Mouse (Mus musculus) forebrain, embryonic 10.5 days (tissue): Measurements from ENCODE around the gene Arhgap9. TPM values are rescaled to one million over a fixed set of nuclear protein-coding genes. Genes with fewer than 3 reads are reported as not detected.

ENCODE experiments used
- DNase-seq: peaks from one replicate; pipeline ENCODE4 v3.0.0-alpha.2; 2017; ENCODE audit warnings: low spot score; ENCODE audit errors: extremely low spot score
- H3K27ac ChIP-seq: fragments of 300-500 bp; sonication (generic); 2 replicates; pipeline ENCODE4 v1.5.1; 2016; ENCODE audit warnings: mild to moderate bottlenecking
- H3K27me3 ChIP-seq: fragments of 300-500 bp; sonication (generic); 2 replicates; pipeline ENCODE4 v1.6.1; 2016; ENCODE audit warnings: mild to moderate bottlenecking; ENCODE audit not compliant: poor library complexity, severe bottlenecking
- H3K36me3 ChIP-seq: fragments of 300-500 bp; sonication (generic); replicated peaks from 2 replicates; pipeline ENCODE4 v1.6.1; 2016; ENCODE audit warnings: mild to moderate bottlenecking, moderate library complexity
- H3K4me1 ChIP-seq: fragments of 300-500 bp; sonication (generic); 2 replicates; pipeline ENCODE4 v1.6.1; 2016
- H3K4me3 ChIP-seq: fragments of 300-500 bp; sonication (generic); 2 replicates; pipeline ENCODE4 v1.5.1; 2016; ENCODE audit warnings: mild to moderate bottlenecking, moderate library complexity
- H3K9me3 ChIP-seq: fragments of 300-500 bp; sonication (generic); 2 replicates; pipeline ENCODE4 v1.6.1; 2016; ENCODE audit warnings: mild to moderate bottlenecking, moderate library complexity
- WGBS: fragments of 180-500 bp; shearing (Covaris S2); methylation state at CpG from one replicate; pipeline ENCODE4 v1.1.7; 2016; 5-methylcytosine and 5-hydroxymethylcytosine counted together
- polyA plus RNA-seq: library from polyadenylated mRNA; unstranded; fragments of >200 nt; fragmentation: Nextera tagmentation; extraction: Ambion mirVana; gene quantifications from 2 replicates; pipeline ENCODE4 v1.2.1, GENCODE M21; 2016

Arhgap9 gene
- polyA plus RNA-seq, 1 experiment from 2014 or later = 1.7 TPM

DNA sequence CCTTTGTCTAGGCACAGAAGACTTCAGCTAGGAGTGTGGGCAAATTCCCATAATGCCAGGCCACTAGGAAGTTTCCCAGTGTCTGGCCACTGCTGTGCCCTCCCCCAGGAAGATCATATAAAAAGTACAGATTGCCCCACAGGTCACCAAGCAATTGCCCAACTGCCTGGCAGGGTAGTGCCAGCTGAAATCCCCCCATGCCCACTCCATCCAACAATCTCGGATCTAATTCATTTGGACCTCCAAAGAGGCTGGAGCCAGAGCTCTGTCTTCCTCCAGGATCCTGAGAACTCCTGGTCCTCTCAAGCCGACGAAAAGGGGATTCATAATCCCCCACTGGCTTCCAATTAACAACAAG, 33.8 kb upstream of the Arhgap9 start:
- H3K4me1 ChIP-seq = peaks cover 75% of the 10 kb centered on the region
- DNase-seq = no peak
- peaks cover 58% of the 10 kb centered on the region for H3K36me3 ChIP-seq

GRCm38 (mm10) chr10:127288328-127288799, 33.4 kb upstream of the Arhgap9 start:
- peak; percentile 66 for DNase-seq
- H3K4me1 ChIP-seq = peaks cover 75% of the 10 kb centered on the region
- H3K36me3 ChIP-seq = peaks cover 58% of the 10 kb centered on the region
- peak overlapping the region; percentile 97 for H3K27ac ChIP-seq
- peak overlapping the region; percentile 79 for H3K4me3 ChIP-seq
- no peaks in the 10 kb centered on the region for H3K27me3 ChIP-seq
- 1% methylated on average over 22 of the region's 28 CpGs for WGBS
- no peaks in the 10 kb centered on the region for H3K9me3 ChIP-seq

More for the DNA sequence above, 33.8 kb upstream of the Arhgap9 start:
- H3K4me3 ChIP-seq = peak overlapping the region; percentile 79
- 2% methylated on average over 3 of the region's 3 CpGs for WGBS
- H3K27me3 ChIP-seq = no peaks in the 10 kb centered on the region
- H3K9me3 ChIP-seq = no peaks in the 10 kb centered on the region
- H3K27ac ChIP-seq = peak overlapping the region; percentile 97

DNA sequence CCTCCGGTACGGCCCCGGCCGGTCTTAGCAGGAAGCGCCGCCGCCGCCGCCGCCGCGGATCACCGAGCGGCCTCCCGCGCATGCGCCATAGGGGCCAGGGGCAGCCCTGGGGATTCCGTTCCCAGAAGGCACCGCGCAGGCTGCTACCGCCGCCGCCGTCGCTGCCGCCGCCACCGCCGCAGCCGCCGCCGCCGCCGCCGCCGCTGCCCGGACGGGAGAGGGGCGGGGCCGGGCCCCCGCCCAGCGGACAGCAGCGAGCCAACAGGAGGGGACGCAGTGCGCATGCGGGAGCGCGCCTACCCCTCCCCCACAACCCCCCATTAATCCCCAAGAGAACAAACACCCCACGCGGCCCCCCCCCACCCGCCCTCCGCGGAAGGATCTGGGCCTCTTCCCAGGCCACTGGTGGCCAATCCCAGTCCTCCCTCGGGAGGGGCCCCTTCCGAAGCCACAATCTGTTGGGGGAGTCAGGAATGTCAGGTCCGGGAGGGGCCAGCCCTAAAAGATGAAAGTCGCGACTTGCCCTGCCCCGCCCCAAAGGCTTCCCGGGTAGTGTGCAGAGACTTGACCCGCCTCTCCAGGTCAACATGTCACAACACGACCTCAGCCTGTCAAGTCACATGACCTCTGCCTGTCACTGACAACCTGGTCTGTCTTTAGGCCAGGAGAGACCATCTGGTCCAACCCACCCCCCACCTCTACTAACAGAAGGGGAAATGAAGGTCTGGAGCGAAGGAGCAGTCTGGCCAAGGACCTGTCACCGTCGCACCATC, 32.8 kb upstream of the Arhgap9 start, which contains the start of gene Mbd6:
Gene Mbd6, minus strand, starts transcription at position 219 of the 773 bp plus-strand sequence.
- Histone ChIP-seq H3K27ac (peak within 1 kb of the TSS; percentile 97), H3K36me3 (peaks cover 58% of the 10 kb centered on the region), H3K9me3 (no peaks in the 10 kb centered on the region)

DNA sequence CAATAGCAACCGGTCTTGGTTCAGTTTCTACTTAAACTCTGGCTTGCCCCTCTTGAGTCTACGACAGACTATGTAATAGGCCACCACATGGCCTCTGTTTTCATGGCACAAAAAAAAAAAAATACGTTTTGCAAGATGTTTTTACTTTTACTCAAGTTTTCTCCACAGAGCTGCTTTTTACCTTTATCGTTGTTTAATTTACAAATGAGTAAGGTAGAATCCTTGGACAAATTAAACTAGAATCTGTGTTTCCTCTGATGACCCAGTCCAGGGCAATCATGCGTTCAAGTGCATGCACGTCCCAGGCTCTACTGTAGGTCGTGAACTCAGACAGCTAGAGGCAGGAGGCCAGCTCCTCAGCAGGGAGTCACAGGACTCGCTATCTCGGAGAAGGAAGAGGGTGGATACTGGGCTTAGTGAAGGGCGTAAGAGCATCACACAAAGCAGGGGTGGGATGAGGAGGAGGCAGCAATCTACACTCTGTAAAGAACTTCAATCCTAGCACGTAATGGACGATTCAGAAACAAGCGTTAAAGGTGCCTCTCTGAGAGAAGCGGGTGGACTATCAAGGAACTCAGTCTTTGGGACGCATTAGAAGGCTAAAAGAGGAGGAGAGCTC, 32.1 kb upstream of the Arhgap9 start:
- Histone ChIP-seq H3K4me3 (peak overlapping the region; percentile 79), H3K36me3 (peaks cover 58% of the 10 kb centered on the region), H3K27me3 (no peaks in the 10 kb centered on the region), H3K27ac (peak overlapping the region; percentile 97), H3K4me1 (peaks cover 71% of the 10 kb centered on the region), H3K9me3 (no peaks in the 10 kb centered on the region)
- DNase-seq = peak; percentile 52
- WGBS = 2% methylated on average over 15 of the region's 15 CpGs

More for the DNA sequence above, 32.8 kb upstream of the Arhgap9 start, which contains the start of gene Mbd6:
- peak within 1 kb of the TSS; percentile 79 for H3K4me3 ChIP-seq
- under 1% methylated on average over 39 of the region's 65 CpGs for WGBS
- no peaks in the 10 kb centered on the region for H3K27me3 ChIP-seq
- H3K4me1 ChIP-seq = peaks cover 75% of the 10 kb centered on the region
- DNase-seq = peak; percentile 88

DNA sequence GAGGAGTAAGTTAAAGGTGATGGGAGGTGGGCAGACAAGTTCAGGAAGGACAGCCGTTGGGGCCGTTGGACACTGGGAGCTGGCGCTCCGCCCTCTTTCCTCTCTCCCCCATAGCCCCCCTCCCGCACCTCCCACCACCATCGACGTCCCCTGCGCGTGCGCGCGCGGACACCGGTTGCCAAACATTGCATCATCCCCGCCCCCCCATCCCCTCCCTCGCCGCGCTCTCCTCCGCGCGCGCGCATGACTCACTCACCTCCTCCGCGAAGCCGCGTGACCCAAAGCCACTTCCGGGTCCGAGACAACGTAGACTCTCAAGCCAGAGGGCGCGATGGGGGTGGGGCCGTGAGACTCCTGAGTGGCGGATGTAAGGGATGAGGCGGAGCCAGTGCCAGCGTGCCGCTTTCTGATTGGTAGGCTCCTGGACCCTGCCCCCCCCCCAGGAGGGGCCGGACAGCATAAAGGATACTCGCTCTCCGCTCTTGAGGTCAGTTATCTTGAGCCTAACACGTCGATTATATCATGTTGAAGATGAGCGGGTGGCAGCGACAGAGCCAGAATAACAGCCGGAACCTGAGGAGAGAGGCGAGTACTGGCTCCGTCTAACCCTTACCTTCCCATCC, 31.3 kb upstream of the Arhgap9 start:
- H3K27ac ChIP-seq = peak overlapping the region; percentile 97
- H3K9me3 ChIP-seq = no peaks in the 10 kb centered on the region
- no peaks in the 10 kb centered on the region for H3K27me3 ChIP-seq
- H3K36me3 ChIP-seq = peaks cover 58% of the 10 kb centered on the region
- WGBS = under 1% methylated on average over 47 of the region's 47 CpGs
- peak overlapping the region; percentile 79 for H3K4me3 ChIP-seq
- peaks cover 63% of the 10 kb centered on the region for H3K4me1 ChIP-seq
- DNase-seq = peak; percentile 100

GRCm38 (mm10) chr10:127290930-127291880, 30.6 kb upstream of the Arhgap9 start:
- Histone ChIP-seq H3K27ac (peak overlapping the region; percentile 97), H3K27me3 (no peaks in the 10 kb centered on the region), H3K4me1 (peaks cover 55% of the 10 kb centered on the region), H3K9me3 (no peaks in the 10 kb centered on the region), H3K36me3 (peaks cover 58% of the 10 kb centered on the region), H3K4me3 (peak overlapping the region; percentile 79)
- no peak for DNase-seq
- 6% methylated on average over 19 of the region's 19 CpGs for WGBS

DNA sequence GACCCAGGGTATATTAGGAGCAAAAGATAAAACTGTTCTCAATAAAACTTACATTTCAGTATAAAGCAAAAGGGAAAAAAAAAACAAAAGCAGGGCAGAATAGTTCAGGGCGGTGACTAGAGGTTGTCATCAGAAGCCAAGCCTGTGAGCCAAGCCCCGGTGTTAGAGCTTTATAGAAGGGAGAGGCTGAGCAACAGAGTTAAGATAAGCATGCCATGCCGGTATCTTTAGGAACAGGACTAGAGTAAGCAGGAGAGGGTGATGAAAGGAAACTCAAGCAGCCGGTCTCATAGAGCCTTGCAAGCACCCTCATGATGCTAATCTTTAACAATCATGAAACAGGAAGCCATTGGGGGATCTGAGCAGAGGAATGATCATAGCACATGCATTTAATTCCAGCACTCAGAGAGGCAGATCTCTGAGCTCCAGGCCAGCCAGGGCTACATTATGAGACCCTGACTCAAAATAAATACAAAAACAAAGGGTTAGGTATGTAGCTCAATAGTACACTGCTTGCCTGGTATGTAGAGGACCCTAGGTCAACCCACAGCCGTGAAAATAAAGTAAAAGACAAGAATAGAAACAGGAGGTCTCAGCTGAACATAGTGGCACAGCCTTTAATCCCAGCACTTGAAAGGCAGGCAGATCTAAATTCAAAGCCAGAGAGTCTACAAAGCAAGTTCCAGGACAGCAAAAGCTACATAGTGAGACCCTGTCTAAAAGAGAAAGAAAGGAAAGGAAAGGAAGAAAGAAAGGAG, 29.7 kb upstream of the Arhgap9 start:
- no peaks in the 10 kb centered on the region for H3K27me3 ChIP-seq
- WGBS = 66% methylated on average over 5 of the region's 5 CpGs
- H3K4me1 ChIP-seq = peaks cover 47% of the 10 kb centered on the region
- peaks cover 58% of the 10 kb centered on the region for H3K36me3 ChIP-seq
- H3K9me3 ChIP-seq = no peaks in the 10 kb centered on the region
- DNase-seq = no peak
- peak overlapping the region; percentile 97 for H3K27ac ChIP-seq
- H3K4me3 ChIP-seq = peak overlapping the region; percentile 79

- Histone ChIP-seq H3K4me1 (peaks cover 37% of the 10 kb centered on the region), H3K4me3 (no peak overlapping the region), H3K9me3 (no peaks in the 10 kb centered on the region), H3K27ac (no peak overlapping the region), H3K27me3 (no peaks in the 10 kb centered on the region), H3K36me3 (peaks cover 61% of the 10 kb centered on the region)
- DNase-seq = no peak
- WGBS = 85% methylated on average over 6 of the region's 6 CpGs
Observed at GRCm38 (mm10) chr10:127292987-127293538, 28.7 kb upstream of the Arhgap9 start.

- H3K27ac ChIP-seq = no peak overlapping the region
- no peaks in the 10 kb centered on the region for H3K9me3 ChIP-seq
- no peaks in the 10 kb centered on the region for H3K27me3 ChIP-seq
- WGBS = 89% methylated on average over 3 of the region's 3 CpGs
- peaks cover 67% of the 10 kb centered on the region for H3K36me3 ChIP-seq
- H3K4me1 ChIP-seq = peaks cover 35% of the 10 kb centered on the region
- H3K4me3 ChIP-seq = no peak overlapping the region
- no peak for DNase-seq
Observed at GRCm38 (mm10) chr10:127293590-127294113, 28.1 kb upstream of the Arhgap9 start.

DNA sequence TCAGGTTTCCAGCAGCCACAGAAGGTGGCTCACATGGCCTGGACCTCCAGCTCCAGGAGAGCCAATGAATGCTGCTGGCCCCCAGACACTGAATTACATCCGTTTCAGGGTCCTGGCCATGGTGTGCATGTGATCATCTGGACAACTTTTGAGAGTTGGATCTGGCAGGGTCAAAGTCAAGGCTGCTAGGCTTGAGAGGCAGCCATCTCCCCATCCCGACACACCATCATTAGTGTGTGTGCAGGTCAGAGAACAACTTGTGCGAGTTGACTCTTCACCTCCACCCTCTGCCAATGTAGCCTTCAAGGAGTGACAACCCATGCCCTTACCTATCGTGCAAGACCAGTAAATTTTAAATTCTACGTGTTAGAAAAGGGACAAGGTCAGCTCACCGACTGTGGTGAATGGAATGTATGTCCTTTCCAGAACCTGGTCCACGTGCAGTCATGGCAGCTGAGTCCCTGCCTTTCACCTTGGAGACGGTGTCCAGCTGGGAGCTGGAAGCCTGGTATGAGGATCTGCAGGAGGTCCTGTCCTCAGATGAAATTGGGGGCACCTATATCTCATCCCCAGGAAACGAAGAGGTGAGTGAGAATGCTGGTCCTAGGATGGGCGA, 26.8 kb upstream of the Arhgap9 start:
- no peak for DNase-seq
- Histone ChIP-seq H3K36me3 (peaks cover 80% of the 10 kb centered on the region), H3K4me1 (peaks cover 23% of the 10 kb centered on the region), H3K27ac (no peak overlapping the region), H3K4me3 (no peak overlapping the region), H3K27me3 (no peaks in the 10 kb centered on the region), H3K9me3 (no peaks in the 10 kb centered on the region)
- WGBS = 94% methylated on average over 10 of the region's 10 CpGs
